Comparison of ENCODE assay signal across 11 mouse cellular contexts in genomic region chr2:120158846-120159245, GRCm38 (mm10). TPM values are rescaled to one million over a fixed set of nuclear protein-coding genes. Genes with fewer than 3 reads are reported as not detected.
DNase-seq lines count a peak whose midpoint lies in the region; ATAC-seq and TF ChIP-seq lines count a peak whose summit lies in the region.
"Had no signal": no experiment of that assay in that cellular context is flagged by ENCODE, and none has a peak within 500 bp of the region (broad histone marks: within the 10 kb centered on the region; RNA-seq: fewer than 3 reads in every experiment).

No protein-coding gene starts in this region.

- no peak for ATAC-seq in kidney, postnatal 0 days (replicated peaks; ENCODE audit: low FRiP score, low read depth)

- 50% methylated on average over 1 of the region's 1 CpGs for WGBS in kidney, postnatal 0 days

- no peaks in the 10 kb centered on the region for H3K27me3 ChIP-seq in kidney, postnatal 0 days (ENCODE audit: insufficient read depth, low read length)
- H3K27me3 ChIP-seq: limb, embryonic 12.5 days had no signal

- no peak overlapping the region for H3K9ac ChIP-seq in kidney, postnatal 0 days (ENCODE audit: low read depth, low read length)
- H3K9ac ChIP-seq: embryonic facial prominence, embryonic 12.5 days; limb, embryonic 12.5 days had no signal

- 0 out of 2 replicates have a peak, but pooled peaks cover 2% of the 10 kb centered on the region for H3K4me1 ChIP-seq in kidney, postnatal 0 days (replicated peaks; ENCODE audit: insufficient read depth, low read length)
- H3K4me1 ChIP-seq: embryonic facial prominence, embryonic 12.5 days had no signal

- H3K27ac ChIP-seq in kidney, postnatal 0 days: no peak overlapping the region
- H3K27ac ChIP-seq: embryonic facial prominence, embryonic 12.5 days; limb, embryonic 12.5 days had no signal

- H3K4me2 ChIP-seq in kidney, postnatal 0 days (ENCODE audit: low read length): no peak overlapping the region
- H3K4me2 ChIP-seq: embryonic facial prominence, embryonic 12.5 days; limb, embryonic 12.5 days had no signal

- no peak overlapping the region for H3K4me3 ChIP-seq in kidney, postnatal 0 days (replicated peaks; ENCODE audit: low read depth, low read length)
- H3K4me3 ChIP-seq: embryonic facial prominence, embryonic 12.5 days; limb, embryonic 12.5 days had no signal

- DNase-seq in kidney, adult 9 months: peak; percentile 35
- DNase-seq in kidney, adult 18-20 months: no peak
- peak; percentile 35 for DNase-seq in brain, adult 2 months (ENCODE audit: low read depth, low spot score)
- DNase-seq in kidney, postnatal 0 days (ENCODE audit: low spot score): peak; percentile 22
- peak; percentile 18 for DNase-seq in naive thymus-derived CD4-positive, alpha-beta T cell, adult 2 months (ENCODE audit: low read depth)
- DNase-seq in cerebellum, adult 11 months: no peak
- DNase-seq in cerebellum, postnatal 4 days (ENCODE audit: low spot score in 2 of 2): no peak
- no peak for DNase-seq in right cerebral cortex, postnatal 4 days
- DNase-seq: midbrain, embryonic 14.5 days had no signal

- H3K36me3 ChIP-seq in kidney, postnatal 0 days (ENCODE audit: insufficient read depth, low read length): no peaks in the 10 kb centered on the region
- H3K36me3 ChIP-seq: embryonic facial prominence, embryonic 12.5 days; limb, embryonic 12.5 days had no signal

- no peak for TF ChIP-seq CTCF in kidney, postnatal 0 days (IDR thresholded peaks at IDR 0.05; ENCODE audit: low read depth)

- no peaks in the 10 kb centered on the region for H3K9me3 ChIP-seq in kidney, postnatal 0 days (replicated peaks; ENCODE audit: low read length)
- H3K9me3 ChIP-seq: embryonic facial prominence, embryonic 12.5 days; limb, embryonic 12.5 days had no signal

RNA-seq across cellular contexts. Expression of gene Ehd4, which starts 4.4 kb away (rescaled TPM):
- 67.6 and 79.3 TPM in 2 replicates for polyA plus RNA-seq in kidney, postnatal 0 days (2015; fragmentation: Nextera tagmentation; extraction: Ambion mirVana)

Comparison
In these comparisons a context has a peak if more than half of its experiments do, and no peak if none do; other contexts are left out.
1. DNase-seq: peak in kidney, adult 9 months (single experiment), brain, adult 2 months (single experiment), kidney, postnatal 0 days (single experiment) and naive thymus-derived CD4-positive, alpha-beta T cell, adult 2 months (single experiment); none in kidney, adult 18-20 months (single experiment), cerebellum, adult 11 months (single experiment), cerebellum, postnatal 4 days (0 of 2) and right cerebral cortex, postnatal 4 days (single experiment).